Mouse (Mus musculus) lung, postnatal 0 days (tissue): ENCODE results near the gene Mettl1. TPM values are rescaled to one million over a fixed set of nuclear protein-coding genes. Genes with fewer than 3 reads are reported as not detected.
A peak's percentile ranks its signal among the peaks of the same experiment; 100 is the strongest.

Experiments
- ATAC-seq: fragments of 200-750 bp; cut with Nextera tagmentation; 2 replicates; pipeline ENCODE4 v1.8.0; 2017; ENCODE audit warnings: moderate library complexity
- DNase-seq: peaks from one replicate; pipeline ENCODE4 v3.0.0-alpha.2; 2016; ENCODE audit warnings: low spot score
- H3K27ac ChIP-seq: fragments of 300-500 bp; sonication (generic); 2 replicates; pipeline ENCODE4 v1.5.1; 2014; ENCODE audit warnings: antibody characterized with exemption, mild to moderate bottlenecking, low read length, mixed read lengths
- H3K27me3 ChIP-seq: fragments of 300-500 bp; sonication (generic); replicated peaks from 2 replicates; pipeline ENCODE4 v1.6.1; 2014; ENCODE audit warnings: low read length, mixed read lengths; ENCODE audit not compliant: insufficient read depth
- H3K36me3 ChIP-seq: fragments of 300-500 bp; sonication (generic); 2 replicates; pipeline ENCODE4 v1.6.1; 2014; ENCODE audit warnings: low read length, mixed read lengths; ENCODE audit not compliant: insufficient read depth
- H3K4me1 ChIP-seq: fragments of 300-500 bp; sonication (generic); 2 replicates; pipeline ENCODE4 v1.6.1; 2014; ENCODE audit warnings: antibody characterized with exemption, low read depth, low read length, mixed read lengths; ENCODE audit not compliant: insufficient read depth
- H3K4me2 ChIP-seq: fragments of 300-500 bp; sonication (generic); replicated peaks from 2 replicates; pipeline ENCODE4 v1.6.1; 2014; ENCODE audit warnings: low read depth, mild to moderate bottlenecking, low read length, moderate library complexity, mixed read lengths
- H3K4me3 ChIP-seq: fragments of 300-500 bp; sonication (generic); 2 replicates; pipeline ENCODE4 v1.5.1; 2014; ENCODE audit warnings: low read depth, low read length
- H3K9ac ChIP-seq: fragments of 300-500 bp; sonication (generic); replicated peaks from 2 replicates; pipeline ENCODE4 v1.6.1; 2014; ENCODE audit warnings: low read depth, mild to moderate bottlenecking
- H3K9me3 ChIP-seq: fragments of 300-500 bp; sonication (generic); 2 replicates; pipeline ENCODE4 v1.6.1; 2016; ENCODE audit warnings: low read length, mixed read lengths
- CTCF ChIP-seq: IDR thresholded peaks from 2 replicates; pipeline ENCODE4 v1.5.1; 2016; ENCODE audit warnings: antibody characterized with exemption, mild to moderate bottlenecking
- EP300 ChIP-seq: IDR thresholded peaks from 2 replicates; pipeline ENCODE4 v1.6.1; 2016; ENCODE audit warnings: antibody characterized with exemption, mild to moderate bottlenecking, control low read depth
- WGBS: fragments of 180-500 bp; shearing (Covaris S2); extraction: QIAGEN DNeasy Blood & Tissue Kit; methylation state at CpG from one replicate; pipeline ENCODE4 v1.1.7; 2014; 5-methylcytosine and 5-hydroxymethylcytosine counted together
- polyA plus RNA-seq: library from polyadenylated mRNA; unstranded; fragments of >200 nt; fragmentation: Nextera tagmentation; extraction: Ambion mirVana; gene quantifications from 2 replicates; pipeline ENCODE4 v1.2.1, GENCODE M21; 2015

The Mettl1 gene
- 12.9 and 13.6 TPM in 2 replicates for polyA plus RNA-seq

- Histone ChIP-seq H3K4me2 (peak within 1 kb of the TSS; percentile 97), H3K4me1 (peaks cover 3% of the 10 kb centered on the region; the same call in 1 of the 2 replicates), H3K27me3 (no peaks in the 10 kb centered on the region), H3K36me3 (no peaks in the 10 kb centered on the region), H3K9me3 (no peaks in the 10 kb centered on the region), H3K9ac (peak within 1 kb of the TSS; percentile 46), H3K4me3 (peak within 1 kb of the TSS; percentile 69), H3K27ac (0 out of 2 replicates have a peak within 1 kb of the TSS, but pooled peaks have one; percentile 4)
- peak; percentile 33 for DNase-seq
- TF ChIP-seq CTCF, result no peak
- no peak for TF ChIP-seq EP300
- ATAC-seq, result peak; percentile 49
- under 1% methylated on average over 28 of the region's 28 CpGs for WGBS
Measured at GRCm38 (mm10) chr10:127041274-127041766, at the start of gene Mettl1, which contains the start of gene Eef1akmt3. Mettl1 (plus strand) TSS chr10:127041414. Eef1akmt3 (minus strand) TSS chr10:127041513.

DNA sequence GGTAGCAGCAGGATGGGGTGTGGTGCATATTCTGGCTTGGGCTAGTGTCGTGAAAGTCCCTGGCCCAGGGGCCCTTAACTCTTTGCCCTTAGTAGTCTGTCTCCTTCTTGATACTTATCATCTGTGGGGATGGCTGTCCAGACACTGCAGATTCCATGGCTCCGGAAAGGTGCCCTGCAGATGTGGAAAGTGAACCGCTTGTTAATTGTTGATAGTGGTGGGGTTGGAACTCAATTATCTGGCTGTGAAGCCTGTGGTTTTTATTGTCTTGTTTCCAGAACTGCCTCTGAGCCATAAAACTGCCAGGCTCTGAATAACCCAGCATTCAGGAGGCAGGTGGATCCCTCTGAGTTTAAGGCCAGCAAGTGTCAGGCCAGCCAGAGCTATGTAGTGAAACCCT is 49.5 kb upstream of the Mettl1 start:
- ATAC-seq (no peak), DNase-seq (no peak)
- Histone ChIP-seq H3K36me3 (peaks cover 29% of the 10 kb centered on the region; the same call in 1 of the 2 replicates), H3K9ac (no peak overlapping the region), H3K4me3 (no peak overlapping the region), H3K4me1 (peaks cover 28% of the 10 kb centered on the region), H3K27me3 (no peaks in the 10 kb centered on the region), H3K9me3 (no peaks in the 10 kb centered on the region), H3K27ac (no peak overlapping the region), H3K4me2 (no peak overlapping the region)
- TF ChIP-seq CTCF, result no peak
- no peak for TF ChIP-seq EP300
- 72% methylated on average over 3 of the region's 3 CpGs for WGBS

- H3K4me1 ChIP-seq, result peaks cover 11% of the 10 kb centered on the region
Measured at GRCm38 (mm10) chr10:126993621-126994020, 47.6 kb upstream of the Mettl1 start.

GRCm38 (mm10) chr10:126997340-126998113 is 43.7 kb upstream of the Mettl1 start:
- no peak overlapping the region for H3K4me2 ChIP-seq
- H3K4me1 ChIP-seq, result no peaks in the 10 kb centered on the region
- DNase-seq (no peak), ATAC-seq (0 out of 2 replicates have a peak, but pooled peaks have one; percentile 8)
- 51% methylated on average over 13 of the region's 13 CpGs for WGBS
- H3K9me3 ChIP-seq, result no peaks in the 10 kb centered on the region
- H3K4me3 ChIP-seq, result no peak overlapping the region
- H3K36me3 ChIP-seq, result peaks cover 34% of the 10 kb centered on the region; the same call in 1 of the 2 replicates
- H3K9ac ChIP-seq, result no peak overlapping the region
- H3K27ac ChIP-seq, result no peak overlapping the region
- no peaks in the 10 kb centered on the region for H3K27me3 ChIP-seq
- TF ChIP-seq EP300 (no peak), CTCF (no peak)

More at GRCm38 (mm10) chr10:126993621-126994020, 47.6 kb upstream of the Mettl1 start:
- Histone ChIP-seq H3K4me2 (no peak overlapping the region), H3K4me3 (no peak overlapping the region), H3K9ac (no peak overlapping the region), H3K36me3 (peaks cover 35% of the 10 kb centered on the region; the same call in 1 of the 2 replicates), H3K9me3 (no peaks in the 10 kb centered on the region), H3K27ac (no peak overlapping the region), H3K27me3 (no peaks in the 10 kb centered on the region)
- WGBS, result 76% methylated on average over 3 of the region's 3 CpGs
- DNase-seq, result no peak
- ATAC-seq, result no peak
- TF ChIP-seq EP300 (no peak), CTCF (no peak)

DNA sequence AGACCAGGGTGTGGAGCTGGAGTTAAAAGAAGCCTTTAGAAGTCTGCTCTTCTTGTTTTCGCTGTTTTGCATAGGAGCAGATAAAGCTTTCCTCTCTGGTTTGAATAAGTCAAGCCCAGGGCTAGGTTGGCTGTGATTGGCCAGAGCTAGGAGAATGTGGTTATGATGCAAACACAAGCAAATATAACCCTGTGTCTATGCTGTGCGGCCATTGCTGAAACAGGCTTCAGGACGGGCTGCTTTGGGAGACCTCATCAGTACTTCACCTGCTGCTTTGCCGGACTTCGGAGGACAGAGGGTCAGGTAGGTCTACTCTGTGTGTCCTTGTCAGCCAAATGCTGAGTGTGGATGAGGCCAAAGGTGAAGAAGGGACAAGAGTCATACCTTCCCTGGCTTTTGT is 40.7 kb upstream of the Mettl1 start, which contains the start of gene Avil:
Gene Avil (plus strand): TSS at position 181 of the 400 bp plus-strand sequence.
- Histone ChIP-seq H3K27ac (no peak within 1 kb of the TSS), H3K36me3 (peaks cover 12% of the 10 kb centered on the region; the same call in 1 of the 2 replicates), H3K4me1 (no peaks in the 10 kb centered on the region), H3K4me2 (no peak within 1 kb of the TSS), H3K4me3 (no peak within 1 kb of the TSS), H3K9ac (no peak within 1 kb of the TSS), H3K9me3 (no peaks in the 10 kb centered on the region), H3K27me3 (no peaks in the 10 kb centered on the region)
- TF ChIP-seq CTCF (no peak), EP300 (no peak)
- no peak for DNase-seq
- ATAC-seq, result peak; percentile 13; the same call in 1 of the 2 replicates
- WGBS, result 83% methylated on average over 5 of the region's 5 CpGs

GRCm38 (mm10) chr10:127001297-127001696 is 39.9 kb upstream of the Mettl1 start:
- no peaks in the 10 kb centered on the region for H3K4me1 ChIP-seq
- no peak for ATAC-seq
- TF ChIP-seq CTCF (no peak), EP300 (no peak)
- H3K36me3 ChIP-seq, result peaks cover 12% of the 10 kb centered on the region; the same call in 1 of the 2 replicates
- H3K27ac ChIP-seq, result no peak overlapping the region
- no peak overlapping the region for H3K9ac ChIP-seq
- no peak overlapping the region for H3K4me2 ChIP-seq
- H3K9me3 ChIP-seq, result no peaks in the 10 kb centered on the region
- no peaks in the 10 kb centered on the region for H3K27me3 ChIP-seq
- WGBS, result 77% methylated on average over 9 of the region's 9 CpGs
- H3K4me3 ChIP-seq, result no peak overlapping the region
- no peak for DNase-seq
